In the genomic region with DNA sequence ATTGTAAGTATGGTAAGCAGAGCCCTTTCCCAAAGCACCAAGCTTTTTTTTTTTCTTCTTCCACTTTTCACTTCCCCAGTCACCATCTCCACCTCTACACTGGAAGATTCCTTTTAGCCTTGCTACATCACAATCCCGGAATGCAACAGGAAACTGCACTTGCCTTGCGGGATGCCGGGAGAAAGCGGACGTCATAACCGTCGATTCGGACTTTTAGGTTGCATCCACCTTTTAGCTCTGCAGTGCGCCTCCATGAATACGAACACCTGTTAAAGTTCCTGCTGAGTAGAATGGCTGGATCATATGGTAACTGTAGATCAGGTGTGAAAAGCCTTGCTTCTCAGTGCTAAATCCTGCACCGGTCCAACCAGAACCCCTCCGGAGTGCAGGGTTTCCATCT, we compare ENCODE assay signal across 28 mouse cellular contexts. TPM values are rescaled to one million over a fixed set of nuclear protein-coding genes. Genes with fewer than 3 reads are reported as not detected.
DNase-seq lines count a peak whose midpoint lies in the region; ATAC-seq and TF ChIP-seq lines count a peak whose summit lies in the region.
"Had no signal": no experiment of that assay in that cellular context is flagged by ENCODE, and none has a peak within 500 bp of the region (broad histone marks: within the 10 kb centered on the region; RNA-seq: fewer than 3 reads in every experiment).

No protein-coding gene starts in this region.

- TF ChIP-seq CTCF in E14TG2a.4 (conservative IDR thresholded peaks at IDR 0.05; ENCODE audit: low read length), result no peak
- no peak for TF ChIP-seq CTCF in left cerebral cortex, adult 2 months (IDR thresholded peaks at IDR 0.05)

- H3K9ac ChIP-seq in kidney, embryonic 16.5 days (replicated peaks; ENCODE audit: low read length), result no peak overlapping the region
- H3K9ac ChIP-seq: embryonic facial prominence, embryonic 13.5 days; embryonic facial prominence, embryonic 15.5 days; forebrain, embryonic 12.5 days had no signal

- H3K36me3 ChIP-seq in kidney, embryonic 16.5 days (ENCODE audit: insufficient read depth, low read length), result no peaks in the 10 kb centered on the region
- H3K36me3 ChIP-seq in E14TG2a.4 (ENCODE audit: insufficient read depth, low read length), result 0 out of 2 replicates have a peak, but pooled peaks cover 6% of the 10 kb centered on the region
- H3K36me3 ChIP-seq: embryonic facial prominence, embryonic 13.5 days; embryonic facial prominence, embryonic 15.5 days; forebrain, embryonic 10.5 days; forebrain, embryonic 12.5 days; G1E had no signal

- intact Hi-C loops in left cerebral cortex, adult 2 months (cut with DNase I), result no loop called here

- ATAC-seq in kidney, embryonic 16.5 days (ENCODE audit: low FRiP score, low TSS enrichment), result no peak
- ATAC-seq: activated CD4-positive, CD25-positive, alpha-beta regulatory T cell, adult 4 months; forebrain, embryonic 14.5 days; forebrain, embryonic 16.5 days; Patski had no signal

- H3K9me3 ChIP-seq in kidney, embryonic 16.5 days (ENCODE audit: low read length), result no peaks in the 10 kb centered on the region
- peaks cover 29% of the 10 kb centered on the region for H3K9me3 ChIP-seq in E14TG2a.4 (ENCODE audit: low read length)
- H3K9me3 ChIP-seq: embryonic facial prominence, embryonic 13.5 days; embryonic facial prominence, embryonic 15.5 days; forebrain, embryonic 10.5 days; forebrain, embryonic 12.5 days had no signal

- H3K27ac ChIP-seq in kidney, embryonic 16.5 days (ENCODE audit: low read length), result no peak overlapping the region
- no peak overlapping the region for H3K27ac ChIP-seq in left cerebral cortex, adult 2 months
- H3K27ac ChIP-seq: embryonic facial prominence, embryonic 13.5 days; embryonic facial prominence, embryonic 15.5 days; forebrain, embryonic 10.5 days; forebrain, embryonic 12.5 days had no signal

- H3K4me3 ChIP-seq in kidney, embryonic 16.5 days (ENCODE audit: low read length), result no peak overlapping the region
- peak overlapping the region; percentile 48 for H3K4me3 ChIP-seq in E14TG2a.4 (replicated peaks; ENCODE audit: low read length)
- H3K4me3 ChIP-seq in left cerebral cortex, adult 2 months, result no peak overlapping the region
- H3K4me3 ChIP-seq: embryonic facial prominence, embryonic 13.5 days; embryonic facial prominence, embryonic 15.5 days; erythroblast, embryonic 14.5 days; forebrain, embryonic 10.5 days; forebrain, embryonic 12.5 days had no signal

- WGBS in kidney, embryonic 16.5 days, result 85% methylated on average over 12 of the region's 12 CpGs

- no peak for DNase-seq in kidney, postnatal 4 days
- DNase-seq in ES-CJ7 (ENCODE audit: low read depth, low spot score) (peak; percentile 54), R1 (ENCODE audit: low read depth, low spot score) (peak; percentile 70), adipocyte (ENCODE audit: low spot score) (no peak)
- no peak for DNase-seq in c-Kit-positive CD71-positive TER-119-positive erythroid progenitor cells, embryonic 14.5 days (ENCODE audit: low spot score)
- no peak for DNase-seq in left cerebral cortex, adult 2 months (ENCODE audit: extremely low spot score in 1 of 2, low spot score in 2 of 2)
- DNase-seq: adrenal gland, adult 2 months; adrenal gland, postnatal 10 days; adrenal gland, postnatal 25 days; cerebellum, adult 11 months; cerebellum, adult 18-20 months; cerebellum, adult 8-10 months; cerebellum, adult 9-11 months; cerebellum, postnatal 14 days; cerebellum, postnatal 36 days; embryo, embryonic 11 days had no signal

- peak overlapping the region; percentile 8; the same call in 1 of the 2 replicates for H3K4me2 ChIP-seq in kidney, embryonic 16.5 days (replicated peaks; ENCODE audit: low read depth, low read length)
- H3K4me2 ChIP-seq: embryonic facial prominence, embryonic 13.5 days; embryonic facial prominence, embryonic 15.5 days; forebrain, embryonic 12.5 days had no signal

- H3K4me1 ChIP-seq in kidney, embryonic 16.5 days (ENCODE audit: insufficient read depth, low read length), result no peaks in the 10 kb centered on the region
- peaks cover 20% of the 10 kb centered on the region for H3K4me1 ChIP-seq in E14TG2a.4 (replicated peaks; ENCODE audit: low read depth, low read length)
- H3K4me1 ChIP-seq: embryonic facial prominence, embryonic 13.5 days; embryonic facial prominence, embryonic 15.5 days; forebrain, embryonic 10.5 days; forebrain, embryonic 12.5 days had no signal

- H3K27me3 ChIP-seq in kidney, embryonic 16.5 days (ENCODE audit: insufficient read depth, low read length), result no peaks in the 10 kb centered on the region
- H3K27me3 ChIP-seq in E14TG2a.4 (ENCODE audit: insufficient read depth, low read length), result peaks cover 8% of the 10 kb centered on the region
- H3K27me3 ChIP-seq: embryonic facial prominence, embryonic 13.5 days; embryonic facial prominence, embryonic 15.5 days; forebrain, embryonic 12.5 days; Patski had no signal

RNA-seq across cellular contexts. Expression of gene Slc35g1, which starts 12.0 kb away (rescaled TPM):
- polyA plus RNA-seq in kidney, embryonic 16.5 days (2015; fragmentation: Nextera tagmentation; extraction: Ambion mirVana), result 7.8 and 7.9 TPM in 2 replicates
- total RNA-seq in left cerebral cortex, adult 2 months (2021), result 1 to 10 TPM; 1.6 to 2.3 TPM

Comparison
In these comparisons a context has a peak if more than half of its experiments do, and no peak if none do; other contexts are left out.
1. DNase-seq: peak in ES-CJ7 (single experiment) and R1 (single experiment); none in kidney, postnatal 4 days (0 of 2), adipocyte (single experiment), c-Kit-positive CD71-positive TER-119-positive erythroid progenitor cells, embryonic 14.5 days (single experiment) and left cerebral cortex, adult 2 months (0 of 2).